Mouse (Mus musculus) small intestine, adult 2 months (tissue): ENCODE data around the gene Cd2bp2.

Experiments
- CTCF ChIP-seq: fragments of 200-500 bp; IDR thresholded peaks from 2 replicates; pipeline ENCODE4 v1.5.1; 2012; ENCODE audit warnings: low read depth, mild to moderate bottlenecking, control low read depth, inconsistent platforms, low read length, moderate library complexity, mixed read lengths; ENCODE audit not compliant: insufficient replicate concordance, insufficient read length; ENCODE audit errors: extremely low read depth
- POLR2A ChIP-seq: fragments of 200-500 bp; IDR thresholded peaks from 2 replicates; pipeline ENCODE4 v1.6.1; 2012; ENCODE audit warnings: low read depth, mild to moderate bottlenecking, control low read depth, inconsistent platforms, low read length, moderate library complexity

DNA sequence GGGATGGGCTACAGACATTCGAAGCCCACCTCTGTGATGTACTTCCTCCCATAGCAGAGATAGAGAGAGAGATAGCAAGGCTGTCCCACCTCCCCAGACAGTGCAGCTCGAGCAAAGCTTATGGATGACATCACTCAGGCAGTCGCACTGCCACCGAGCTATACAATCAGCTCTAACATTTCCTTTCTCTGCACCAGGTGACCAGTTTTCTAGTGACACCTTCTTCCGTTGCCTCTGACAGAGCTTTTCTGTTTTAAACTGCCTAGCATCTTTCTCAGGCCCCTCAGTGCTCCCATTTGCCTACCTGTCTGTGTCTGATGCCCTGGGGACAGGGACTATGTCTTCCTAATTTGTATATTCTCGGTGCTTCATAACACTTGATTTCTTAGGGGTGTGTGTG is 24.6 kb upstream of the Cd2bp2 start:
- TF ChIP-seq CTCF (no peak), POLR2A (no peak)
